Mouse (Mus musculus) gastrocnemius, postnatal 10 days (tissue): ENCODE measurements around the gene Tcf12. TPM values are rescaled to one million over a fixed set of nuclear protein-coding genes. Genes with fewer than 3 reads are reported as not detected.

Source experiments
- DNase-seq: peaks from one replicate; pipeline ENCODE4 v3.0.0; 2021; ENCODE audit warnings: mixed read lengths
- total RNA-seq, 2 experiments: library from RNA; stranded (reverse); gene quantifications; 2 replicates each; pipeline ENCODE4 v1.2.3; 2021

Gene Tcf12
- total RNA-seq, 2 experiments from 2014 or later: 67.1 to 76.9 TPM

DNA sequence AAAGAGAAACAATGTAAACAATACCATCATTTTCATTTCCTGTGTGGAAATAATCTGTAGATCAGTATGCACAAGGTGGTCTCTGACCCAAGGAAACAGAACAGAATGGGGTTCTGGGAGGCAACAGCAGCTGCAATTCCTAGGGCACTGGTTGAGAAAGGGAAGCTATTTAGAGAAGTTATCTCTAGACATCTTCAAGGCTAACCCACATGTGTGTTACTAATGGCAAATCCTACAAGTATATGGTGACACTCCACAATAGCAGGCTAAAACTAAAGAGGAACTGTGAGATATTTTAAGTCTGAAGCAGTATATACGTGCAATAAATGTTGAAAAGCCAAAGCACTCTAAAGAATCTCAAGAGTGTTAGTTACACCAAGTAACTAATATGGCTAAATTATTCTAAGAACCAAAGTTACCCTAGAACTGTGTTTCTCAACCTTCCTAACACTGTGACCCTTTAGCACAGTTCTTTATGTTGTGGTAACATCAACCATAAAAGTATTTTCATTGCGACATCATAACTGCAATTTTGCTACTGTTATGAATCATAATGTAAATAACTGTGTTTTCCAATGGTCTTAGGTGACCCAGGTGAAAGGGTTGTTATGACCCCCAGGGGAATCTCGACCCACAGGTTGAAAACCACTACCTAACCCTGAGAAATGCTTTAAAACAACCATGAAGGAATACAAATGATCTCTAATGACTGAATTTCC is 22.6 kb downstream of the Tcf12 start:
- DNase-seq: no peak

GRCm38 (mm10) chr9:72085017-72085416 is 26.7 kb downstream of the Tcf12 start:
- DNase-seq: no peak

DNA sequence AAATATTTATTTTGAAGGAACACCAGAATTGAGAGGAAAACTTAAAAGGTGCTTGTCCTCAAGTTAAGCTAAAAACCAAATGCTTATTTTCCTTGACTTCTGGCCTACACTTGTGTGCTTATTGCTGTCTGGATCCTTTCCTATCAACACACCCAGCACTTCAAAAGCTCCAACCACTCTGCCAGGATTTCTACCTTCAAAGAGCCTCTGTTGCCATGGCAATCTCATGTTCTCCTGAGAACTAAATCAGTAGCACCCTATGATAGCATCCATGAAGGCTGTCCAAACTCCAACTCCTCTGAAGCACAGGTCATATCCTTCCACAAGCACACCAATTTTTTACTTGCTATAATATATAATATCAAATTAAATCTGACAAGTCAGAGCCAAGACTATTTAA is 27.5 kb downstream of the Tcf12 start:
- DNase-seq: no peak

- no peak for DNase-seq
Measured at GRCm38 (mm10) chr9:72076158-72076557, 35.5 kb downstream of the Tcf12 start.

- DNase-seq: no peak
Measured at GRCm38 (mm10) chr9:72066151-72066550, 45.5 kb downstream of the Tcf12 start.

DNA sequence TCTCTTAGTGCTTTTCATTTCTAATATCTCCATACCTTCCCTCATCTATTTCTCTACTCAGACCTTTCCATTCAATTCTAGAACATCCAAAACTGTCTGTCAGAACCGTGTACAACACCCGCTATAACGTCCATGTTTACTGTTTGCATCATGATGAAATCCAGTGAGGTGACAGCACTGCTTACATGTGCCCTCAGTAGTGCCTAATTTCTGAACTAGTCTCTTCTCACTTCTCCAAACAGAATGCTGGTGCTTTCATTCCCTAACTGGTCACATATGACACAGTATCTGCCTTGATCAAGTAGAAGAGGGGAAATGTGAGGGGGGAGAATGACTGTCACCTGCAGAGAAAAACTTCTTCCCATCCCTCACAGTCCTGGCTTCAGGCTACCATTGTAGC is 58.5 kb downstream of the Tcf12 start:
- DNase-seq: no peak

GRCm38 (mm10) chr9:72040156-72040555 is 71.5 kb downstream of the Tcf12 start:
- no peak for DNase-seq

DNA sequence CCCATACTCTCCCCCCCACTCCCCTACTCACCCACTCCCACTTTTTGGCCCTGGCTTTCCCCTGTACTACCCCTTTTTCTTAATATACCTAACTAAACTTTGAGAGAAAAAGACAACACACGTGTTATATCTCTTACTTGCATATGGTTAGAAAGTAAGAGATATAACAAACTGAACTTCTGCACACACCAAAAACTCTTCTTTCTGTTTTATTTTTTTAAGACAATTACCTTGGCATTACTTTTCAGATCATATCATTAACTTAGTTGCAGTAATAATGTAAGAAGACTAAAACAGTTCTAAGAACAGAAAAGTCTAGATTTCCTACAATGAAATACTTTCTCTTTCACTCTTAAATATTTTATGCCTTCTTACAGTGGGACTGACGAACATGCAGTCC is 72.3 kb downstream of the Tcf12 start:
- DNase-seq: no peak

DNA sequence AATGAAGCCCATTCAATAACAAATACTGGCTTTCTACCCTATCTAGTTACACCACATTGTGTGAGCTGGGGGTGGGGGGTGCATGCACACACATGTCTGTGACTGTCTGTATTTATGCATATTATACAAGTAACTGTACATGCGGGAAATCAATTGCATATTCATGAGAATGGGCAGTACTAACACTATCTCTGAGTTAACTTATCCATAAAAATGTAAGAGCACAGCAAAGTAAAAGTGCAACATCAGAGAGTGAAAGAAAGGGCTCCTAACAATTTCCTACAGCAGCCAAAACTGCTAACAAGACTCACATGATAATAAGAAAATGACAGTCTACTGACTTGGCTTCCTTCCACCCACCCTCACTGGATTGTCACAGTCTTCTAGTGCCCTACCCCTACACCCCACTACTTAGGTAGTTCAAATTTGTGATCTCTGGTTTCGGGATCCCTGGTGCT is 74.6 kb downstream of the Tcf12 start:
- DNase-seq: no peak

- DNase-seq: no peak
Measured at GRCm38 (mm10) chr9:72036257-72036656, 75.4 kb downstream of the Tcf12 start.

GRCm38 (mm10) chr9:72033271-72033670 is 78.4 kb downstream of the Tcf12 start:
- DNase-seq: no peak

GRCm38 (mm10) chr9:72030274-72030673 is 81.4 kb downstream of the Tcf12 start:
- DNase-seq: no peak

DNA sequence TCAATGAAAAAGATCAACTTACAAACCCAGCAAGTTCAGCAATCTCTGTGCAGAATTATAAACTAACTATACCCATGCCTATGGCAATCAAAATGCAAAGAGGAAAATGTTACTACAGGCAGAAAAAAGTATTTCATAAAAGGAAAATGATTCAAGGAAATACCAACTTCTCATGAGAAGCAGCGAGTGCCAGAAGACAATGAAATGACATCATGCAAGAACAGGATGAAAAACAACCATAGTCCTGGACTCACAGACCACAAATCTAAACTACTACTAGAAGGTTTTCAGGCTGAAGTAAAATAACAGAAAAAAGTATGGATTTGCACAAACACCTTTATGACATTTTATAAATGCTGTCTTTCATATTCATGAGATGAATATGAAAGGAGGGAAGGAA is 82.1 kb downstream of the Tcf12 start:
- no peak for DNase-seq

GRCm38 (mm10) chr9:72023274-72023673 is 88.4 kb downstream of the Tcf12 start:
- no peak for DNase-seq

DNA sequence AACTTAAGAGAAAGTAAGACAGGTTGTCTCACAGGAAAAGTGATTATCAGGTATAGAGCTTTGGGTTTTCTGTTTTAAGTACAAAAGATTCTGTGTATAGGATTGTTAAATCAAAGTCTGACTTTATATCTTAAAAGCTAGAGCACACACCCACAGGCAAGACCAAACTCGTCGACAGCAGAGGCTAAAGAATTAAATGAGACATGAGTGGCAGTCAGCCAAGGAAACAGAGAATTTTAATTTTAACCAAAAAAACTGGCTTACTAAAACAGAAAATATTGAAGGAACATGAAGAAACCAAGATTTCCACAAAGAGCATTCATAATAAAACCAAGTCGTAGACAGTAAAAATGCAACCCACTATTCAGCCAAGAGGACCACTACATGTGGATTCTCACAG is 90.2 kb downstream of the Tcf12 start:
- DNase-seq: no peak

- DNase-seq: no peak
Measured at GRCm38 (mm10) chr9:72016021-72016420, 95.7 kb downstream of the Tcf12 start.

- DNase-seq: no peak
Measured at GRCm38 (mm10) chr9:72014585-72015381, 96.9 kb downstream of the Tcf12 start.

DNA sequence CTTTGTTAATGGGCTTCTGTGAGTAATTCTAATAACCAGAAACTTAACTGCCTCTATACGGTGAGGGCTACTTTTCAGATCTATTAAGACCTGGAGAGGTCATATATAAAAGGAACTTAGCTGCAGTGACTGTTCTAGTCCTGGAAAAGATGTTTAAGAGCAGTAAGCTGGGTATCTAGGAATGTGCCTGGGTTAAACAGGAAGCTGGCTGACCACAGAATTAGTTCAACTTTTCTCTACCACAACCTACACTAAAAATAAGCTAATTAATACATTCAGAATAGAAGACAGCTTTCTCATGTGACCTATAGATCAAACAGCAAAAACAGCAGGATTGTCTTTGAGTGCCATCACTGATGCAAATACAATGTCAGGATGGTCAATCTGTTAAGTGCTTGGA is 98.1 kb downstream of the Tcf12 start:
- no peak for DNase-seq

DNA sequence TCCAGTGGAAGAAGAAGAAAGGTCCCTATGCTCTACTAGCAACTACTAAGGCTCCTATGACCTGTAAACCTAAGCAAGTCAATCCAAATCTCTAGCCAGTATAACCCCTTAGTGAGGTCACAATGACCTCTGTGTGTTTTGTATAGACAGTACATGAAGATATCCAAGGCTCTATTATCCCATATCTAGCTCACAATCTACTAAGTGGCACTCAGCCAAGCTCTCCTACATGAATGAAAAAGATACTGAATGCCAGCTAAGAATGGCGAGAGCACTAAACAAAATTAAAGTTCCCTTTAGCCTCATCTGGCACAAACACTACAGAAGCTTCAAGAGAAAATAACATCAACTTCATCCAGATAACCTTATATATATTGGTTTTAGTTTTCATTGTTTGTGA is 103.0 kb downstream of the Tcf12 start:
- DNase-seq: no peak

DNA sequence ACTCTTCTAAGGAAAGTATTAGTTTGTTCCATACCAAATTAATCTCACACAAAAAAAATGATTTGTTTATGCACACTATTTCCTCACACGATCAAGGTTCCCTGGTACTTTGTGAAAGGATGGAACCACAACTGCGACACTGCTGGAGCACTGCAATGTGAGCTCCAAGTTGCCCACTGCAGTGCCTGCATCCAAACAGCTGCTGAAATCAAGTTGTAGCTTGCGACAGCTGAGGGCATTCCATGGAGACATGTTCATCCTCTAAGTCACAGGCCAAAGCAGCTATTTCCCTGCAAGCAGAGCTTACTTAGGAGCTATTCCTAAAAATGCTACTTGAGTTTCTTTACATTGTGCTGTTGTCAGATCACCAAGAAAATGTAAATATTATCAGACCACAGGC is 120.5 kb downstream of the Tcf12 start:
- DNase-seq: no peak

DNA sequence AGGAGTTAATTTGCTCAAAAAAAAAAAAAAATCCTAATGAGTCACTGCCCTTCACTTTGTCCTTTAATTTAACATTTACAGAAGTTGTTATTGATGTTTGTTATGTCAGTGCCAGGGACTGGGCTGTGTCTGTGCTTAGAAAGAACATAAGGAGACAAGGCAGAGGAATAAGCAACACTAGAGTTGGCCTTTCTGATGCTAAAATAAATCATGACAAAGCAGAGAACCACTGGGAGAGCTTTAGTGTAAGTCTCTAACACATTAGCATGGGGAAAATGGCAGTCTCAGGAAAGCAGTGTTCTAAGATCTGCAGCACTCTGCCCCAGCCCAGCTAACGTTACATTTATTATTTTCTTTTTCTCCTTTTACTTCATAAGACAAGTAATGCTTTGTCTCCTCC is 121.3 kb downstream of the Tcf12 start:
- no peak for DNase-seq

- no peak for DNase-seq
Measured at GRCm38 (mm10) chr9:71989663-71990062, 122.0 kb downstream of the Tcf12 start.

- DNase-seq: no peak
Measured at GRCm38 (mm10) chr9:71986716-71987115, 125.0 kb downstream of the Tcf12 start.

DNA sequence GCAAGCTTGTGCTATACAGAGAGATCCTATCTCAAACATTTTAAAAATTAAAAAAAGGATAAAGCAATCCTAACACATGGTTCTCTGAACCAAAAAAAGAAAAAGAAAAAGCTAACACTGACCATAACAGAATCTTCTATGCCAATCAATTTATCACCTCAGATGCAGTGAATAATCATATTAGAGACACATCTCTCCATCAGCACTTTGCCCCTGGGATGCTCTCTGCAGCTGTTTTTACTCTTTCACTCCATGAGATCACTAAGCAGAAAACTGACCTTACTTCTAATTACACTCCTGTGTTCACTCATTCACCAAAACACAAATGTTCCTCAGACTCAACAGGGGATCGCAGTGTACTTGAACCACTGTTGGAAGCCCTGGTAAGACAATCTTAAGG is 128.8 kb downstream of the Tcf12 start:
- DNase-seq: no peak
